Mouse (Mus musculus) lung, postnatal 0 days (tissue): Measurements from ENCODE around the gene Olfr857. TPM values are rescaled to one million over a fixed set of nuclear protein-coding genes. Genes with fewer than 3 reads are reported as not detected.
"Not testable (repeated sequence)": the region's sequence is repeated elsewhere in the genome, so short reads cannot be mapped to it uniquely, and the experiment has no call there.

Source experiments
- ATAC-seq: fragments of 200-750 bp; cut with Nextera tagmentation; 2 replicates; pipeline ENCODE4 v1.8.0; 2017; ENCODE audit warnings: moderate library complexity
- DNase-seq: peaks from one replicate; pipeline ENCODE4 v3.0.0-alpha.2; 2016; ENCODE audit warnings: low spot score
- H3K27ac ChIP-seq: fragments of 300-500 bp; sonication (generic); 2 replicates; pipeline ENCODE4 v1.5.1; 2014; ENCODE audit warnings: antibody characterized with exemption, mild to moderate bottlenecking, low read length, mixed read lengths
- H3K27me3 ChIP-seq: fragments of 300-500 bp; sonication (generic); replicated peaks from 2 replicates; pipeline ENCODE4 v1.6.1; 2014; ENCODE audit warnings: low read length, mixed read lengths; ENCODE audit not compliant: insufficient read depth
- H3K36me3 ChIP-seq: fragments of 300-500 bp; sonication (generic); 2 replicates; pipeline ENCODE4 v1.6.1; 2014; ENCODE audit warnings: low read length, mixed read lengths; ENCODE audit not compliant: insufficient read depth
- H3K4me1 ChIP-seq: fragments of 300-500 bp; sonication (generic); 2 replicates; pipeline ENCODE4 v1.6.1; 2014; ENCODE audit warnings: antibody characterized with exemption, low read depth, low read length, mixed read lengths; ENCODE audit not compliant: insufficient read depth
- H3K4me2 ChIP-seq: fragments of 300-500 bp; sonication (generic); replicated peaks from 2 replicates; pipeline ENCODE4 v1.6.1; 2014; ENCODE audit warnings: low read depth, mild to moderate bottlenecking, low read length, moderate library complexity, mixed read lengths
- H3K4me3 ChIP-seq: fragments of 300-500 bp; sonication (generic); 2 replicates; pipeline ENCODE4 v1.5.1; 2014; ENCODE audit warnings: low read depth, low read length
- H3K9ac ChIP-seq: fragments of 300-500 bp; sonication (generic); replicated peaks from 2 replicates; pipeline ENCODE4 v1.6.1; 2014; ENCODE audit warnings: low read depth, mild to moderate bottlenecking
- H3K9me3 ChIP-seq: fragments of 300-500 bp; sonication (generic); 2 replicates; pipeline ENCODE4 v1.6.1; 2016; ENCODE audit warnings: low read length, mixed read lengths
- CTCF ChIP-seq: IDR thresholded peaks from 2 replicates; pipeline ENCODE4 v1.5.1; 2016; ENCODE audit warnings: antibody characterized with exemption, mild to moderate bottlenecking
- EP300 ChIP-seq: IDR thresholded peaks from 2 replicates; pipeline ENCODE4 v1.6.1; 2016; ENCODE audit warnings: antibody characterized with exemption, mild to moderate bottlenecking, control low read depth
- WGBS: fragments of 180-500 bp; shearing (Covaris S2); extraction: QIAGEN DNeasy Blood & Tissue Kit; methylation state at CpG from one replicate; pipeline ENCODE4 v1.1.7; 2014; 5-methylcytosine and 5-hydroxymethylcytosine counted together
- polyA plus RNA-seq: library from polyadenylated mRNA; unstranded; fragments of >200 nt; fragmentation: Nextera tagmentation; extraction: Ambion mirVana; gene quantifications from 2 replicates; pipeline ENCODE4 v1.2.1, GENCODE M21; 2015

The Olfr857 gene
- polyA plus RNA-seq: not detected in 2 replicates

DNA sequence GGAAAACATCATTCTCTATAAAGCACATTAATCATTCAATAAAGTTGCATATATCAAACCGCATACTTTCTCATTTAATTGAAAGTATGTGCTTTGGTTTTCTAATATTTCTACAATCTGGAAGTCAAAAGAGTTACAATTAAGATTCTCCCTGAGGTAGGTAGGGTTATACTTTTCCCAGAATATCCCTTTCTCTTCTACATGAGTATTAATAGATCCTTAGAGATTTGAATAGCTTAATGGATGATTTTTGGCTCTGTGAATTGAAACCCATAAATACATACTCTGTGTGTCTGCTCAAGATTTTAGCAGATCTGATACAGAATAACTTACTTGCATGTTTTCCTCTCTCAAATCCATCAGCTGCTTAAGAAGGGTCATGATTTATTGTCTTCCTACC, at the start of gene Olfr857:
Gene Olfr857 (plus strand): TSS at position 301 of the 400 bp plus-strand sequence.
- Histone ChIP-seq H3K9ac (no peak within 1 kb of the TSS), H3K9me3 (no peaks in the 10 kb centered on the region), H3K36me3 (no peaks in the 10 kb centered on the region), H3K4me1 (no peaks in the 10 kb centered on the region), H3K4me2 (no peak within 1 kb of the TSS), H3K27me3 (no peaks in the 10 kb centered on the region), H3K27ac (no peak within 1 kb of the TSS), H3K4me3 (no peak within 1 kb of the TSS)
- DNase-seq (no peak), ATAC-seq (no peak)
- TF ChIP-seq CTCF (no peak), EP300 (no peak)
- 83% methylated on average over 1 of the region's 1 CpGs for WGBS

DNA sequence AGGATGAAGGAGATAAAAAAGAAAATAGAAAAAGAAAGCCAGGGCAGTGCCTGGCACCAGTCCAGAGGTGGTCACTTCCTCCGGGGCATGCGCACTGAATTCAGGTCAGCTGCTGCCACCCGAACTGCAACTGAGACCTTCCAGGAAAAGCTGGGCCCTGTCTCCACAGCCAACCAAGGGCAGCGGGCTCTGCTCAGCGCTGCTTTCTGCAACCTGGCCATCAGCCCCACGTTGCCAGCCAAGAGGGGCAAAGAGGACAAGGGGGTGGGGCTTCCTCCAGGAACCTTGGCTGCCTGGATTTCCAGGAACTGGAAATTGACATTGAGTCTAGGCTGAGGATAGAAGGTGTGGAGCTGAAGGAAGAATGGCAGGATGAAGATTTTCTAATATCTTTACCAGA, 19.0 kb upstream of the Olfr857 start:
- no peaks in the 10 kb centered on the region for H3K36me3 ChIP-seq
- no peaks in the 10 kb centered on the region for H3K4me1 ChIP-seq
- H3K9ac ChIP-seq: no peak overlapping the region
- no peak for TF ChIP-seq CTCF
- TF ChIP-seq EP300: no peak
- 82% methylated on average over 6 of the region's 6 CpGs for WGBS
- no peak overlapping the region for H3K4me3 ChIP-seq
- ATAC-seq (no peak), DNase-seq (no peak)
- no peak overlapping the region for H3K27ac ChIP-seq
- no peak overlapping the region for H3K4me2 ChIP-seq
- no peaks in the 10 kb centered on the region for H3K27me3 ChIP-seq
- H3K9me3 ChIP-seq: no peaks in the 10 kb centered on the region

DNA sequence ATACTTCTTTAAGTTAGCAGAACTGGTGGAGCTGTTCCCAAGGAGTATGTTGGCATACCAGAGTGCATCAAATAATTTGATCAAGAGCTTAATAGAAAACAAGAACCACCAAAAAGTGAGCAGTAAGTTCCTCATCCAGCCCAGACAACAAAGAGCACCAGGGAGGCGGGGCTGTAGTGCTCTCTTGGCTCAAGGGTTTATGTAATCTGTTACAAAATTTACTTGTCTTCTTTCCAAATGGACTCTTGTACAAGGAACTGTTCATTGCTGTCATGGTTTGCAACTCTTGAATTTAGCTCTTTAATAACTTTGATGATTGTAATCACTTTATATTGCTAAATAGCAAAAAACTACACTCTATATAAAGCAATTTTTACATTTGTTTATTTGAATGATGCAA, 17.8 kb upstream of the Olfr857 start:
- Histone ChIP-seq H3K9ac (no peak overlapping the region), H3K27ac (no peak overlapping the region), H3K9me3 (no peaks in the 10 kb centered on the region), H3K4me1 (no peaks in the 10 kb centered on the region), H3K4me2 (no peak overlapping the region), H3K27me3 (no peaks in the 10 kb centered on the region), H3K36me3 (no peaks in the 10 kb centered on the region), H3K4me3 (no peak overlapping the region)
- TF ChIP-seq EP300 (no peak), CTCF (no peak)
- 58% methylated on average over 1 of the region's 1 CpGs for WGBS
- ATAC-seq (no peak), DNase-seq (no peak)

DNA sequence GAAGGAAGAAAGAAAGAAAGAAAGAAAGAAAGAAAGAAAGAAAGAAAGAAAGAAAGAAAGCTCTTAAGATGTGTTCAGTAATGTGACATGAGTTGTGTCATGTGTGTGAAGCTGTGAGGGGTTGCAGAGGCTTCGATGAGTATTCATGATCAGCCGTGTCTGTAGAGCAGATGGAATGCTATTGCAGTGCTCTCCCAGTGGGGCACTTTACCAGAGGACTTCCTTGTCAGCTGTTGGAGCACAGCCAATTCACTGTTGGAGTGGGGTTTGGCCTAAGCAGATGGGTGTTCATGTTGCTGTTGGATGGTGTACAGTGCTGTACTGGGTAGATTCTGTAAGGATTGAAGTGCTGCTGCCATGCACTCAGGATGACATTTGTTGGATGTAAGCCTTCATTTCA, 16.8 kb upstream of the Olfr857 start:
- TF ChIP-seq CTCF: no peak
- no peak for TF ChIP-seq EP300
- H3K27ac ChIP-seq: no peak overlapping the region
- H3K27me3 ChIP-seq: no peaks in the 10 kb centered on the region
- H3K36me3 ChIP-seq: no peaks in the 10 kb centered on the region
- no peak overlapping the region for H3K9ac ChIP-seq
- H3K4me2 ChIP-seq: no peak overlapping the region
- DNase-seq (no peak), ATAC-seq (no peak)
- no peaks in the 10 kb centered on the region for H3K9me3 ChIP-seq
- no peak overlapping the region for H3K4me3 ChIP-seq
- H3K4me1 ChIP-seq: no peaks in the 10 kb centered on the region
- 61% methylated on average over 2 of the region's 2 CpGs for WGBS

DNA sequence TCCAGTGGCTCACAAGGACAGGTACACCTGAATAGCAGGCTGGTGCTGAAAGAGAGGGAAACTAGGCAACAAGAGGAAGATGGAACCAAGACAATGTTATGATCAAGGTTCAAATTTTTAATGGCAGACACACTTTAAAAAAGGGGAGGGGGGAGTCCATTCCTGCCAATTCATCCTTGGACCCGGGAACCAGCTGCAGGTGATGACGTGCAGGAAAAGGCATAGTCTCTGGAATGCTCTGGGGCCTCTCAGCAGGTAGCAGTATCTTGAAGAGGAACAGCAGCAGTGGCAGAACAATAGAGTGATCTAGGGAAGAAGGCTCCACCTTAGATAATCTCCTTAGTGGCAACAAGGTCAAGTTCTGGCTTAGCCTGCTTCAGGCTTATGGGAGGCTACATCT, 14.9 kb upstream of the Olfr857 start:
- H3K27ac ChIP-seq, H3K4me3 ChIP-seq, ATAC-seq, H3K4me1 ChIP-seq, DNase-seq, H3K9ac ChIP-seq, H3K4me2 ChIP-seq, H3K27me3 ChIP-seq, H3K36me3 ChIP-seq, H3K9me3 ChIP-seq: not testable (repeated sequence)
- 59% methylated on average over 2 of the region's 2 CpGs for WGBS

DNA sequence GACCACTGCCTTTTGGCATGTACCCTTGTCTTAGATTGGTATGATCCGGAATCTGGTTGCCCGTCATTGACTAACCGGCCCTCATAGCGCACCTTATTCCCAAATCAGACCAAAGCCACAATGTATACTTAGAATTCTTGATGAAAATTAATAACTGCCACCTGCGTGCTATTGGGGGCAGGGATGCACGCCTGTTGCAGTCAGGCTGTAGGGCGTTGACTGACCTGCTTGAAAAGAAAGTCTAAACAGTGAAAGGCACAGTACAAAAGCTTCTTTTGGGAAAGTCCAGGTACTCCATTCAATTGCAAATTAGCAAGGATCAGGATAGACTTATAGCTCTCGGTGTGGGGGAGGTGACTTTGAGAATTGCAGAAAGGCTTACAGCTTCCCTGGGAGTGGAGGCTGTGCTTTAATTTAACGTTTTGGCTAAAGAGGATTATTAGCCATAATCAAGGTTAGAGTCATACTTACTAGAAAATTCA, 14.3 kb upstream of the Olfr857 start:
- H3K27me3 ChIP-seq, DNase-seq, H3K36me3 ChIP-seq, H3K4me1 ChIP-seq, ATAC-seq, H3K27ac ChIP-seq, H3K9ac ChIP-seq, H3K9me3 ChIP-seq, H3K4me2 ChIP-seq, H3K4me3 ChIP-seq: not testable (repeated sequence)
- WGBS: 73% methylated on average over 9 of the region's 9 CpGs

DNA sequence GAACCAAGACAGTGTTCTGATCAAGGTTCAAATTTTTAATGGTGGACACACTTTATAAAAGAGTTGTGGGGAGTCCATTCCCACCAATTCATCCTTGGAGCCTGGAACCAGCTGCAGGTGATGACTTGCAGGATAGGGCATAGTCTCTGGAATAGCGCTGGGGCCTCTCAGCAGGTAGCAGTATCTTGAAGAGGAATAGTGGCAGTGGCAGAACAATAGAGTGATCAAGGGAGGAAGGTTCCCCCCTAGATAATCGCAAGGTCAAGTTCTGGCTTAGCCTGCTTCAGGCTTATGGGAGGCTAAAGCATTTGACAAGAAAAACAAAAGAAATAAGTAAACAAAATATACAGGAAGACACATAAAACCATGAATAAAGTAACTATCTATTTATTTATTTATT, 4.7 kb upstream of the Olfr857 start:
- not testable (repeated sequence) for H3K9ac ChIP-seq, H3K4me2 ChIP-seq, H3K9me3 ChIP-seq, H3K27ac ChIP-seq, ATAC-seq, H3K36me3 ChIP-seq, H3K4me1 ChIP-seq, DNase-seq, H3K27me3 ChIP-seq, H3K4me3 ChIP-seq
- WGBS: 71% methylated on average over 2 of the region's 2 CpGs

Other genes starting within 250 kb of the Olfr857 start
- gene Olfr850, start 231.2 kb upstream of the Olfr857 start, polyA plus RNA-seq: not detected in 2 replicates
- not detected in 2 replicates for gene Olfr851, start 216.1 kb upstream of the Olfr857 start, polyA plus RNA-seq
- not detected in 2 replicates for gene Olfr853, start 168.4 kb upstream of the Olfr857 start, polyA plus RNA-seq
- gene Olfr854, start 142.1 kb upstream of the Olfr857 start, polyA plus RNA-seq: not detected in 2 replicates
- gene Olfr855, start 126.8 kb upstream of the Olfr857 start, polyA plus RNA-seq: not detected in 2 replicates
- gene Zfp317, start 87.3 kb upstream of the Olfr857 start, polyA plus RNA-seq: 12.0 and 13.9 TPM in 2 replicates
- not detected in 2 replicates for gene Olfr58, start 70.8 kb downstream of the Olfr857 start, polyA plus RNA-seq
- gene Olfr859, start 95.5 kb downstream of the Olfr857 start, polyA plus RNA-seq: not detected in 2 replicates
- not detected in 2 replicates for gene Olfr860, start 140.3 kb downstream of the Olfr857 start, polyA plus RNA-seq
- gene Olfr862, start 178.6 kb downstream of the Olfr857 start, polyA plus RNA-seq: not detected in 2 replicates
- gene Olfr77, start 207.4 kb downstream of the Olfr857 start, polyA plus RNA-seq: 0.19 and 0.23 TPM in 2 replicates